Mouse (Mus musculus): ENCODE results near the gene Ccnk. TPM values are rescaled to one million over a fixed set of nuclear protein-coding genes. Genes with fewer than 3 reads are reported as not detected.

Ccnk gene
- polyA plus RNA-seq, 1 experiment from 2014 or later, result 6.0 TPM

DNA sequence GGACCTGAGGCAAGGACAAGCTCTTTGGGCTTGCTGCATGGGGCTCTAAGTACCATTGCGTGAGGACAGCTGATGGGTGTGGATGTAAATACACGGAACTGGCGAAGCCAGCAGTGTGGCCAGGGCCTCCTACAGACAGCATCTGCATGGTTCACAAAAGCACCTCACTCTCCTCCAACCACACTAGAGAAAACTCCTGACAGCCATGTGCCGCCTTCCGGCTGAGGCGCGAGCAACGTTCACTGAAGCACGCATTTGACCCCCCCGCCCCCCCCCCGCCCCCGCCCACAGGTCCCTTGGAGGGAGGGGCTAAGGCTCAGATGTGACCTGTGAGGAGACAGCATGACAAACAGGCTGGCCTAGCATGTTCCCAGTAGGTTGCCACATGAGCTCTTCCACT is 25.6 kb downstream of the Ccnk start:
- WGBS, result 57% methylated on average over 12 of the region's 12 CpGs

DNA sequence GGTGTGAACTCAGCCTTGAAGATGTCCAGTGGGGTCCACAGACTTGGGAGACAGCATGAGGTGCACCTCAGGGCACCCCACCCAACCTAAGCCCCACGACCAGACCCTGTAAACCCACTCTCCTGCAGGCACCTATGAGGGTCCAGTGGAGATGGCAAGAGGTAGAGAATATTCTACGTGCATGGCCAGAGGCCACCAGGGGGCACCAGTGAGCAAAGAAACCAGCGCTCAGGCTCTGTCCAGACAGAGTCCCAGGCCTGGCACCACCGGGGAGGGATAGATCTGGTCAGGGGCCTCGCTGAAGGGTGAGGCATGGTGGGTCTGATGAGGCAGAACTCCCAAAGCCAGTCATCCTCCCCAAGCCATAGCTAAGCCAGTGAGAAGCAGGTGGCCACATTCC is 27.3 kb downstream of the Ccnk start:
- Histone ChIP-seq H3K4me2 (ENCODE audit: low read length) (no peak overlapping the region), H3K36me3 (ENCODE audit: control insufficient read depth, insufficient read depth, low read length) (peaks cover 51% of the 10 kb centered on the region), H3K9ac (replicated peaks; ENCODE audit: low read length) (no peak overlapping the region), H3K9me3 (ENCODE audit: control insufficient read depth, low read length) (no peaks in the 10 kb centered on the region), H3K4me1 (ENCODE audit: control insufficient read depth, insufficient read depth, low read length) (no peaks in the 10 kb centered on the region), H3K4me3 (replicated peaks; ENCODE audit: low read depth, low read length) (no peak overlapping the region), H3K27ac (replicated peaks; ENCODE audit: low read depth, low read length) (no peak overlapping the region), H3K27me3 (ENCODE audit: control insufficient read depth, insufficient read depth, low read length) (no peaks in the 10 kb centered on the region)
- 6% methylated on average over 5 of the region's 5 CpGs for WGBS
- ATAC-seq (ENCODE audit: low FRiP score, low TSS enrichment), result peak; percentile 72
- peak; percentile 91 for DNase-seq

More for the DNA sequence above, 25.6 kb downstream of the Ccnk start:
- no peaks in the 10 kb centered on the region for H3K27me3 ChIP-seq (ENCODE audit: control insufficient read depth, insufficient read depth, low read length)
- ATAC-seq (ENCODE audit: low FRiP score, low TSS enrichment) (no peak), DNase-seq (no peak)
- H3K27ac ChIP-seq (replicated peaks; ENCODE audit: low read depth, low read length), result no peak overlapping the region
- H3K4me3 ChIP-seq (replicated peaks; ENCODE audit: low read depth, low read length), result no peak overlapping the region
- H3K4me1 ChIP-seq (ENCODE audit: control insufficient read depth, insufficient read depth, low read length), result no peaks in the 10 kb centered on the region
- no peaks in the 10 kb centered on the region for H3K9me3 ChIP-seq (ENCODE audit: control insufficient read depth, low read length)
- no peak overlapping the region for H3K4me2 ChIP-seq (ENCODE audit: low read length)
- H3K36me3 ChIP-seq (ENCODE audit: control insufficient read depth, insufficient read depth, low read length), result peaks cover 68% of the 10 kb centered on the region
- H3K9ac ChIP-seq (replicated peaks; ENCODE audit: low read length), result no peak overlapping the region

GRCm38 (mm10) chr12:108208216-108208615 is 28.8 kb downstream of the Ccnk start:
- Histone ChIP-seq H3K4me3 (replicated peaks; ENCODE audit: low read depth, low read length) (no peak overlapping the region), H3K4me1 (ENCODE audit: control insufficient read depth, insufficient read depth, low read length) (peaks cover 13% of the 10 kb centered on the region), H3K4me2 (ENCODE audit: low read length) (no peak overlapping the region), H3K27ac (replicated peaks; ENCODE audit: low read depth, low read length) (no peak overlapping the region), H3K36me3 (ENCODE audit: control insufficient read depth, insufficient read depth, low read length) (peaks cover 37% of the 10 kb centered on the region), H3K27me3 (ENCODE audit: control insufficient read depth, insufficient read depth, low read length) (no peaks in the 10 kb centered on the region), H3K9me3 (ENCODE audit: control insufficient read depth, low read length) (no peaks in the 10 kb centered on the region), H3K9ac (replicated peaks; ENCODE audit: low read length) (no peak overlapping the region)
- no peak for ATAC-seq (ENCODE audit: low FRiP score, low TSS enrichment)
- no peak for DNase-seq
- 87% methylated on average over 9 of the region's 9 CpGs for whole genome bisulfite sequencing

DNA sequence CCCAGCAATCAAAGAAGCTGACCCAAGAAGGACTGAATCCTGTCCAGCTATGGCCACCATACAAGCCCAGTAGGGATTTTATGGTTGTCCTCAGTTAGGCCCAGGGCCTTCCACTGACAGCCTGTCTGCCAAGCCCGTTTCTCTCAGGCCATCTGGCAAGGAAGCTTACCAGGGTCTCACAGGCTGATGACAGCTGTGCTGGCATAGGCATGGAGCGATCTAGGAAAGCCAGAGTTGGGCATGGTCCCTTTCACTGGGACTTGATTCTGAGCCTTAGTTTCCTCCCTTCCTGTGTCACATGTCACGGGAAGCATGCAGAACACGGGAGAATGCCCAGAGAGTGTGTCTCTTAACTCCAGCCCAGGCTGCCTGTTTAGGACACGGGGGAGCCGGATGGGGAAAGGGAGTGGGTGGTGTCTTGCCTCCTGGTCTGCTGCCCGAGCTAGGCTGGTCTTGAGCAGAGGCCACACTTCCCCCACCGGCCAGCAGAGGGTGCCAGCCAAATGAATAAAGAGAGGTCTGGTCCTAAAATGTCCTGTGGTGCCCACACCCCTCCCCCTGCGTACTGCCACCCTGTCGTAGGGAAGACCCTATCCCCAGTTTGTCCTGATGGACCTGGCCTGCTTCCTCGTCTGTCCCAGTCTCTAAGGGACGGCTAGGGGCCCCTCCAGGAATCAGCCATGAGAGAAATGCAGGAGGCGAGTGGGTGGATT is 29.5 kb downstream of the Ccnk start:
- Histone ChIP-seq H3K9ac (replicated peaks; ENCODE audit: low read length) (no peak overlapping the region), H3K27ac (replicated peaks; ENCODE audit: low read depth, low read length) (no peak overlapping the region), H3K4me2 (ENCODE audit: low read length) (no peak overlapping the region), H3K27me3 (ENCODE audit: control insufficient read depth, insufficient read depth, low read length) (no peaks in the 10 kb centered on the region), H3K36me3 (ENCODE audit: control insufficient read depth, insufficient read depth, low read length) (peaks cover 30% of the 10 kb centered on the region), H3K4me1 (ENCODE audit: control insufficient read depth, insufficient read depth, low read length) (peaks cover 19% of the 10 kb centered on the region), H3K4me3 (replicated peaks; ENCODE audit: low read depth, low read length) (no peak overlapping the region), H3K9me3 (ENCODE audit: control insufficient read depth, low read length) (no peaks in the 10 kb centered on the region)
- WGBS, result 33% methylated on average over 13 of the region's 13 CpGs
- DNase-seq, result peak; percentile 88
- peak; percentile 21; the same call in 1 of the 2 replicates for ATAC-seq (ENCODE audit: low FRiP score, low TSS enrichment)

GRCm38 (mm10) chr12:108210623-108211022 is 31.2 kb downstream of the Ccnk start:
- ATAC-seq (ENCODE audit: low FRiP score, low TSS enrichment) (no peak), DNase-seq (no peak)
- H3K27me3 ChIP-seq (ENCODE audit: control insufficient read depth, insufficient read depth, low read length), result no peaks in the 10 kb centered on the region
- no peak overlapping the region for H3K4me3 ChIP-seq (replicated peaks; ENCODE audit: low read depth, low read length)
- H3K27ac ChIP-seq (replicated peaks; ENCODE audit: low read depth, low read length), result no peak overlapping the region
- peaks cover 13% of the 10 kb centered on the region for H3K36me3 ChIP-seq (ENCODE audit: control insufficient read depth, insufficient read depth, low read length)
- no peaks in the 10 kb centered on the region for H3K9me3 ChIP-seq (ENCODE audit: control insufficient read depth, low read length)
- H3K9ac ChIP-seq (replicated peaks; ENCODE audit: low read length), result no peak overlapping the region
- no peak overlapping the region for H3K4me2 ChIP-seq (ENCODE audit: low read length)
- 94% methylated on average over 15 of the region's 15 CpGs for WGBS
- H3K4me1 ChIP-seq (ENCODE audit: control insufficient read depth, insufficient read depth, low read length), result peaks cover 21% of the 10 kb centered on the region

DNA sequence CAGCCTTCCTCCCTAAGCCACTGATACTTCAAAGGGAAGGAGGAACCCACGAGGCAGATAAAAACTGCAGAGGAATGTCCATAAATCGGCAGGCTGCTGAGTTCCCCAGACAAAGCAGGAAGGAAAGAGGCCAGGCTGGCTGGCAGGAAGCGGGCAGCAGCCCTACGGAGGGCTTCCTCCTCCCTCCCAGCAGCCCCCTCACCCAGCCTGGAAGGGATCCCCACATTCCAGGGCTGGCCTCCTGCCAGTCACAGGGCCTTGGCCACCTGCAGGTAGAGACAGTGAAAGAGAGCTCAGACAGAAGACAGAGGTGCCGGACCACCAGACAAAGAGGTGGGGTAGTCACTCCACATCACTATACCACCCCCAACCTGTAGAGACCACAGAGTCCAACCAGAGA is 32.7 kb downstream of the Ccnk start:
- peaks cover 31% of the 10 kb centered on the region for H3K4me1 ChIP-seq (ENCODE audit: control insufficient read depth, insufficient read depth, low read length)
- H3K9ac ChIP-seq (replicated peaks; ENCODE audit: low read length), result no peak overlapping the region
- 0 out of 2 replicates have a peak, but pooled peaks cover 3% of the 10 kb centered on the region for H3K36me3 ChIP-seq (ENCODE audit: control insufficient read depth, insufficient read depth, low read length)
- 45% methylated on average over 5 of the region's 5 CpGs for WGBS
- no peak overlapping the region for H3K4me3 ChIP-seq (replicated peaks; ENCODE audit: low read depth, low read length)
- no peak for ATAC-seq (ENCODE audit: low FRiP score, low TSS enrichment)
- DNase-seq, result no peak
- no peaks in the 10 kb centered on the region for H3K9me3 ChIP-seq (ENCODE audit: control insufficient read depth, low read length)
- H3K4me2 ChIP-seq (ENCODE audit: low read length), result no peak overlapping the region
- H3K27me3 ChIP-seq (ENCODE audit: control insufficient read depth, insufficient read depth, low read length), result no peaks in the 10 kb centered on the region
- H3K27ac ChIP-seq (replicated peaks; ENCODE audit: low read depth, low read length), result peak overlapping the region; percentile 49; the same call in 1 of the 2 replicates

- Histone ChIP-seq H3K4me3 (replicated peaks; ENCODE audit: low read depth, low read length) (no peak overlapping the region), H3K4me2 (ENCODE audit: low read length) (no peak overlapping the region), H3K27ac (replicated peaks; ENCODE audit: low read depth, low read length) (no peak overlapping the region), H3K9ac (replicated peaks; ENCODE audit: low read length) (no peak overlapping the region), H3K9me3 (ENCODE audit: control insufficient read depth, low read length) (no peaks in the 10 kb centered on the region), H3K27me3 (ENCODE audit: control insufficient read depth, insufficient read depth, low read length) (no peaks in the 10 kb centered on the region), H3K36me3 (ENCODE audit: control insufficient read depth, insufficient read depth, low read length) (no peaks in the 10 kb centered on the region), H3K4me1 (ENCODE audit: control insufficient read depth, insufficient read depth, low read length) (peaks cover 35% of the 10 kb centered on the region)
- DNase-seq (no peak), ATAC-seq (ENCODE audit: low FRiP score, low TSS enrichment) (no peak)
- WGBS, result 89% methylated on average over 6 of the region's 6 CpGs
Observed at GRCm38 (mm10) chr12:108212476-108212875, 33.1 kb downstream of the Ccnk start.

DNA sequence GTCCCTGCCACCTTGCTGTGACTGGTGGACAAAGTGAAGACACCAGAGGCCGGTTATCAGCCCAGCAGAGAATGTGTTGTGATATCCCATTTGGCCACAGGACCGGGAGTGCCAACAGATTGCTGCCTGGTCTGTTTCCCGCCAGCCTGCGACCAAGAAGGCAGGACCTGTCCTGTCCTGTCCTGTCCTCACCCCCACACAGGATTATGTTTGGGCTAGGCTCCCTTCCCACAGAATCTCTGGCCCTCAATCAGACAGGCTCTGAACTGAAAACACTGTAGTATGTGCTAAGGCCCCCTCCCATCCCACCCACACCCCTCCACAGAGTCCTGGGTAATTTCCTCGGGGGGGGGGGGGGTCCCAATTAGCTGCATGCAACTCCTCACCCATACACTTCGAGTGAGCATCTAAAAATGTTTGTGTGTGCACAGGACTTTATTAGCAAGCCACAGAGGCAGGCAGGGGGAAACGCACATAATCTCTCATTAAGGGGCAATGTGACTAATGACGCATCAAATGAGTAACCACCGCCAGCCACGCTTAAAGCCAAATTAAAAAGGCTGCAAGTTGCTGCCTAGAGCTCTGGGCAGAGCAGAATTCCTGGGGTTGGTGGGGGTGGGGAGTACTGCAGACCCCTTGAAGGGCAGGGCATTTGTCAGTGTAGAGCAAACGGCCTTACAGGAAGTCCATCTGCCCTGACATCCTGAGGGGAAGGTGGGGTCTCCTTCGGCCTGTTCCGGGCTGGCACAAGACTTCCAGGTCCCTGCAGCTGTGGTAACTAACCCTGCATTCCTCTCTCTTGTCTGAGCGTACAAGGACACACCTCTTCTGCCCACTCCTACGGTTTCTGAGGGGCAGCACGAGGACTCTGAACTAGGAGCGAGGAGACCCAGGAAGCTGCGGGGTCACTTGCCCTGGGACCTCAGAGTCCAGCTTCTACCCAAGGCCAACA is 34.0 kb downstream of the Ccnk start:
- WGBS, result 55% methylated on average over 18 of the region's 18 CpGs
- no peaks in the 10 kb centered on the region for H3K27me3 ChIP-seq (ENCODE audit: control insufficient read depth, insufficient read depth, low read length)
- no peaks in the 10 kb centered on the region for H3K36me3 ChIP-seq (ENCODE audit: control insufficient read depth, insufficient read depth, low read length)
- H3K4me3 ChIP-seq (replicated peaks; ENCODE audit: low read depth, low read length), result no peak overlapping the region
- 0 out of 2 replicates have a peak overlapping the region, but pooled peaks have one; percentile 26 for H3K27ac ChIP-seq (replicated peaks; ENCODE audit: low read depth, low read length)
- H3K9ac ChIP-seq (replicated peaks; ENCODE audit: low read length), result no peak overlapping the region
- no peak for ATAC-seq (ENCODE audit: low FRiP score, low TSS enrichment)
- no peaks in the 10 kb centered on the region for H3K9me3 ChIP-seq (ENCODE audit: control insufficient read depth, low read length)
- H3K4me1 ChIP-seq (ENCODE audit: control insufficient read depth, insufficient read depth, low read length), result peaks cover 39% of the 10 kb centered on the region
- no peak overlapping the region for H3K4me2 ChIP-seq (ENCODE audit: low read length)
- DNase-seq, result no peak

All from midbrain, embryonic 14.5 days (tissue).